Mouse (Mus musculus) testis, postnatal 14 days (tissue): ENCODE results near the gene Agbl4.

Source experiments
- DNase-seq: peaks from one replicate; pipeline ENCODE4 v3.0.0; 2021; ENCODE audit warnings: low spot score

The Agbl4 gene

DNA sequence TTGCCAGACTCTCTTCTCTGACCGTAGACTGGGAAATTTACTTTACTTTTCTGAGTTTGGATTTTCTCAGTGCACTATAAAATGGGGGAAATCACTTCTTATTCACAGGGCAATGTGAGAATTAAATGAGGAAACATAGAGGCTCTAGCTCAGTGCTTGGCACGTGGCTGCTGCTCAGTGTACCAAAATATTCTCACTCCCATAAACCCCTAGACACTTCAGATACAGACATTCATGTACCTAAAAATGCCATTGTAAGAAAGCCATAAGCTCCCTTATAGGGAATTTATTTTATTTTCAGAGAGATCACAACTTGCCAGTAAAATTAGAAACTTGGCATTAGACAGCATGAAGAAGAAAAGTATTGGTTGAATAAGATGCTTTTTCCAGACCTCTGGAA lies 883.5 kb downstream of the Agbl4 start:
- DNase-seq: no peak

DNA sequence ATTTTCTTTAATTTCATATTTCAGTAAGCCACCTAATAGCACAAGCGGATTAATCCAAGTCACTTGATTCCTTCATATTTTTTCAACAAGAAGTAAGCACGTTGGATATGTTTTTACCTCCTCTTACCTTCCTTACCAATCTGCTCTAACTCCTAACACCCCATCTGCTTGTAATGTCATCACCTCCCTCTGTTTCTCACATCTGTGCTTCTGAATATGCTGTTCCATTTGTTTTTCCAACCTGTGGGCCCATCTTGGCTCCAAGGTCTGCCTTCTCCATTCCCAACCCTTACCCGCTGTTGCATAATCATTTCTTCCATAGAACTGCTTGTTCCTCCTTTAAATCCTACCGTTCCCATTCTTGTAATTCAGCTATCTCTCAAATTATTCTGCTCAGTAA lies 884.4 kb downstream of the Agbl4 start:
- DNase-seq: no peak

DNA sequence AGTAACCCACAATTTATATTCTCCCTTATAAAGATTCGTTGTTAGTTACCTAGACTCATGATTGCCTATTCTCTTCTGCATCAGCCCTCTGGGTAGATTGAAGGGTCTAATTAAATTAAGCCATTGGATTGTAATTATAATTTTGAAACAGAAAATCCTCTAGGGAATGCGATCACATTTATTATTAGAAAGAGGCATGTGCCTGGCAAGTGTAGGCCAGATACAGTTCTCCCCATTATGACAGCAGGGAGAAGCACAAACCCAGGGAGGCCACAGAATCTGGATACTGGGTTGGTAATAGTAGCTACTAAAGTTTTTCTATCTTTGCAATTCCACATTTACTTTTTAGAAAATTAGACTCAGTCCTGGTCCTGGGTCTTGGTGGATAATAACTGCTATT lies 887.2 kb downstream of the Agbl4 start:
- no peak for DNase-seq

DNA sequence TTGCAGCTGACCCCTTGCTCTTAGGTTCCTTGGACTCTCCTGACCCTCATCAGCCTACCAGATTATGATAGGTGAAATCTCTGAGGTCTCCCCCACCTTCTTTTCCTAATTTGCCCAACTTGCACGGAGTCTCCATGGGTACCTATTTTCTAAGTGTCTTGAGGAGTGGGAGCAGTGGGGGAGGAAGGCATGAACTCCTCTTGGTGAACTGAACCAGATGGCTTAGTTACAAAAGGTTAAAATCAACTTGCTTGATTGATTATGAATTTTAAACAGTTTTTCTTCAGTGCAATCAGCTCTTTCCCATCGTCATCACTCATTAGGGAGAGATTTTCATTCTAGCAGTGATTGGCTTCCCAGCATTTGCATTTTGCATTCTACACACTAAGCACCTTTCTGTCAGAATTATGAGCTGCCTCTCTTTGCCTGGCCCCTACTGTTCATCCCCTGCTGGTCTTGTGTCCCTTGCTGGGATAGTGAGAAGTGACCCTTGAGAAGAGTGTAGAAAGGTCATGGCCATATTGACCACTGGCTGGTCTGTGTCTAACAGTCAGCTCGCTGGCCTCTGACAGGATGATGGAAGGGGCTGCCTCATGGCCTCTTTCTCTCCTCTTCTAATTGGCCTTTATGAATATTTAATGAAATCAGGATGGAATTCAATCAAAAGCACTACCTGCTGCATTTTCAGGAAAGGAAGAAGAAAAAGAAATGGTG lies 897.2 kb downstream of the Agbl4 start:
- DNase-seq: no peak

DNA sequence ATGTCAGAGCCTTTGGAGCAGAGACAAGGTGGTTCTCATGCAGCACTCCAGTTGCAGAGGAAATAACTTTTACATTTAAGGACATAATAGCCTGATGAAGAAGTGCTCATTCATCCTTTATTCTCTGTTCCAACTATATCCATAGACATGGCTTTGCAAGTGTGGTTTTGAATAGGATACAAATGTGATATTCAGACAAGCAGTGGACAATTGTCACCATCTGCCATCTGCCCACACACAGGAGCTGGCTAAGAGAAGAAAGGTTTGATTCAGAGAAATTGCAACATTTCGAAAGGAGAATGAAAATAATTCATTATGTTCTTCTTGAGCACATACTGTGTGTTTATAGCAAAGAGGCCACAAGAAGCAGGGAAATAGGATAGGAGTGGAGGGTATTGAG lies 909.1 kb downstream of the Agbl4 start:
- peak; percentile 53 for DNase-seq

DNA sequence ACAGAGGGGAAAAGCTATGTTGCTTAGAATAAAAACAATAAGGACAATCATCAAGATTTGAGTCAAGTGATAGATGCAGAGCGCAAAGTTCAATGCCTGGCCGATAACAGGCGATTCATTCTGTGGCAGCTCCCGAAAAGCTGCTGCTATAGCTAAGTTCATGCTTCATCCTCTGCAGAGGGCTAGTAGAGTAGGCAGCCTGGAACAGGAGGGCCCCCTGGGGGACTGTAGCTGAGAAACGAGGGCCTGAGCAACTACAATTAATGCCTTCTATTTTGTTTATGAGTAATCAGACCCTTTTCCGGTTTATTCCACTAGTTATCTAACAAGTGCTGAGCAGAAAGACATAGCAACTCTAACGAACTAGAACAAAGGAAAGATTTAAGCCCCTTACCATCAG lies 909.7 kb downstream of the Agbl4 start:
- no peak for DNase-seq

DNA sequence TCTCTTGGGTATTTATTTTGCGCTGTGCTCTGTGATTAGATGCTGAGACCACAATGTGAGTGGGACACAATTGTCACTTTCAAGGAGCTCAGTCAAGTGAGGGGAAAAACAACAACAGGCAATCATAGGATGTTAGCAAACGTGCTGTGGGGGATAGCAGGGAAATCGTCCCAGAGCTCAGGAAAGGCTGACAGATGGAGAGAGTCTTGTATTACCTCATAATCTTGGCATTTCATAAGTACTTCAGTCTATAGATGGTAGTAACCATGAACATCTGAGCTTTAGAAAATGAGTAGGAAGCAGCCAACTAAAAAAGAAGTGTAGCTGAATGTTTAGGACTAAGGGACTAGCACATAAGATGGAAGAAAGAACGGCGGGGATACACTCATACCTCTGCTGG lies 910.2 kb downstream of the Agbl4 start:
- no peak for DNase-seq

DNA sequence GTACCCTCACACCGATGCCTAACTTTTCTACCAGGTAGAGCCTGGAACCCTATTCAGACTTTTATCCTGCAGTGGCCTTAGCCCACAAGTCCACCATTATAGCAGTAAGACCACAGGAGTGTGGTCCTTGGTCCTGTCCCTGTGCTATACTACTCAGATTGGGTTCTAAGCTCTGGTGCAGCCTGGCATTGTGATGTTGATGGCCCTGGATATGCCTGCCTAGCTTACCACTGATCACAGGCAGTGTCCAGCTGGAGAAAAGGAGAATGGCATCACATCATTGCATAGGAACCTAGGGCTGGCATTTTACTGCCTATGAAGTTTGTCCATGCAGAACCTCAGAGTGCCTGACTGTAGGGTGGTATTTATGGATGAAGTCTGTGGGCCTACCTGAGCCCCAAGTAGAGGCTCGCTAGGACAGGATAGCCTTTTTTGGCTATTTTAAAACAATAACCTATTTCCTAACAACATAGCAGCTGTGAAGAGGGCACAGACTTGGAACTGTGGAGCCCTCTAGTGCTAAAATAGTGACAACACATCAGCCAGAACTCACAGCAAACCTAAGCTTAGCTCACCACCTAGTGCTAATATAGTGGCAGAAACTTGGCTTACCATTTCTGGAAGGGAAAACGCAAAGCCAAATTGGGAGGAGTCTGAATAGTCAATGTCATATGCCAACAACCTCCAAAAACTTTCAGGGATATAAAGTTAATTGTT lies 911.3 kb downstream of the Agbl4 start:
- DNase-seq: no peak

DNA sequence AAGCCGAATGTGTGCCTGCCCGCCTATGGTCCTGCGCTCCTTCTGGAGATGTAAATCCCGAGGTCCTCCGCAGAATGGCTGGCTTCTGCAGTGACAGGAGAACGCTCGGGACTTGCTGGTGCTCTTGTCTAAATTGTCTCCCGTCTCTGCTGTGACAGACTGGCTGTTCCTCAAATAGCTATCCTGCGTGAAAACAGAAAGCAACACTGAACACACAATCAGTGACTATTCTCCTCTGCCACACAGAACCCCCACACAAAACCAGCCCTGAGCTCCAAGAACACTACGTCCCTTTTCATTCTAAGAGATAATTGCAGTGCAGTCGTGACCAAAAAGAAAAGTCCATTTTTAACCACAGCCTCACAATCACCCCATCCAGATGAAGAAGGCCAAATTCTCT lies 929.6 kb downstream of the Agbl4 start:
- DNase-seq: peak; percentile 69

DNA sequence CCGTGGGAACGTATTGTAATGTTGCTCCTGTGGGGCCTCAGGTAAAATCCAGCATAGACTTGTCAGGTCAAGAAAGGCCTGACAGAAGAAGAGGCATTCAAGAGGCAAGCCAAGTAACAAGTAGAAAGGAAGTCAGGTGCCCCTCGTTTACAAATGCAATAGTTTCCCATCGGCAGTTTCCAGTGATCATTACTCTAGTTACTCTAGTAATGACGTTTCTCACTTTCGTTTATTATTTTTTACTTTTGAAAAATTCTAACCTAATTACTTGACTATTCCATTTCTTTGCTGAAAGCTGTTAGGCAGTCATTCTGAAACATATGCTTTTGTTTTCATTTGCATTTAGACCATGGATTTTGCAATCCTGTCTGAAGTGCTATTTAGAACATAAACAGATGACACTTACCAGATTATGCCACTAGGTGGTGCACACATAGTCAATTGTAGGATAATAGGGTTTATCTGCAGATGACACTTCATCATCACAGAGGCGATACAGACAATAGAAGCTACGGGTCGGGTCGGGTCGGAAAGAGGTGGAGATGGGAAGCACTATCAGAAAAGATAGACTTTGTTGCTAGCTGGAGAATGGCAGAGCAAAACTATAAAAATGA lies 930.4 kb downstream of the Agbl4 start:
- no peak for DNase-seq

DNA sequence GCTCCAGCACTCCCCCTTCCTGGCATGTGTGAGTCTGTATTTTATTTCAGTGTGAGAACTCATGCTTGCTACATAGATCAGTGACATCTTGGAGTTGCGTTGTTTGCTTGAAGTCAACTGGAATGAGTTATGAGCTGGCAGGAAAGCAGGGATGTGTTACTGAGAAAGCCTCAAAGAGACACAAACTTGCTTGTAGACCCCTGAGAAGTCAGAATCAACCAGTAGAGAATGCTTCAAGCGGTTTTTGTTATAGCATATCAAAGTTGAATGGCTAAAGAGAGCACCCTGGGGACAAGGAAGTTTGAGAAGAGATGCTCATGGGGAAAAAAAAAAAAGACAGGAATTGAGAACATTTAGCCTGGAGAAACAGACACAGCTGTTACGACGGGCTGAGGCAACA lies 932.0 kb downstream of the Agbl4 start:
- no peak for DNase-seq

DNA sequence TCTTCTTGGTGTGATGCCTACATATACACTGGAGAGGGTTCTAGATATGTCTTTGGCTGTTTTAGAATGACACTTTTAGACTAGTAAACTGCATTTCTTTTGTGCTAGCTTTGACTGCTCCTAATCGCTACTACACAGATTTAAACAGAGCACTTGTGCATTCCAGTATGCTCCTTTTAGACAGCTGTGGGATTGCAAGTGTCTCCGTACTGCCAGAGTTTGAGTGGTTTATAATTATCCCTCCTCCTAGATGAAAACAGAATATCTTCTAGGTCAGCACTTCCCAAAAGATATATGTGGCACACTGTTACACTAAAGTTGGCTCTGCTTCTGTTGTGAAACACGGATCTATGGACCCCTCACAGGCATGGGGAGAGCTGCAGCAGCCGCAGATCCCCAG lies 935.4 kb downstream of the Agbl4 start:
- DNase-seq: no peak

DNA sequence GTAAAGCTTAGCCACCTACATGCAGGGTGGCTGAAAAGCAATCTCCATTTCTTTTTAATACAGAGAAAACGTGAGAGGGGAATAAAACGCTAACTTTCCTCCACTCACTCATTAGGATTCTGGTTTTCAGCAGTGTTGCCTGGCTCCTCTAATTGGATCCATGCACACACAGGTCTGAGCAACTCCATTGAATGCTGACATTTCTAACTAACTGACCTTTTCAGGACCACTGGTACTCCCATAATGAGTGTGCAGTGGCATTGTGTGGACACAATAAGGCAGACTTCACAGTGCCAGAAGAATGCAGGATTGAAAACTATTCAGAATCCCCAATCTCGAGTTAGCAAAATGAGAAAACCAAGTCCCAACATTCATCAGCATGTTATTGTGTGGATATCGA lies 952.5 kb downstream of the Agbl4 start:
- no peak for DNase-seq

DNA sequence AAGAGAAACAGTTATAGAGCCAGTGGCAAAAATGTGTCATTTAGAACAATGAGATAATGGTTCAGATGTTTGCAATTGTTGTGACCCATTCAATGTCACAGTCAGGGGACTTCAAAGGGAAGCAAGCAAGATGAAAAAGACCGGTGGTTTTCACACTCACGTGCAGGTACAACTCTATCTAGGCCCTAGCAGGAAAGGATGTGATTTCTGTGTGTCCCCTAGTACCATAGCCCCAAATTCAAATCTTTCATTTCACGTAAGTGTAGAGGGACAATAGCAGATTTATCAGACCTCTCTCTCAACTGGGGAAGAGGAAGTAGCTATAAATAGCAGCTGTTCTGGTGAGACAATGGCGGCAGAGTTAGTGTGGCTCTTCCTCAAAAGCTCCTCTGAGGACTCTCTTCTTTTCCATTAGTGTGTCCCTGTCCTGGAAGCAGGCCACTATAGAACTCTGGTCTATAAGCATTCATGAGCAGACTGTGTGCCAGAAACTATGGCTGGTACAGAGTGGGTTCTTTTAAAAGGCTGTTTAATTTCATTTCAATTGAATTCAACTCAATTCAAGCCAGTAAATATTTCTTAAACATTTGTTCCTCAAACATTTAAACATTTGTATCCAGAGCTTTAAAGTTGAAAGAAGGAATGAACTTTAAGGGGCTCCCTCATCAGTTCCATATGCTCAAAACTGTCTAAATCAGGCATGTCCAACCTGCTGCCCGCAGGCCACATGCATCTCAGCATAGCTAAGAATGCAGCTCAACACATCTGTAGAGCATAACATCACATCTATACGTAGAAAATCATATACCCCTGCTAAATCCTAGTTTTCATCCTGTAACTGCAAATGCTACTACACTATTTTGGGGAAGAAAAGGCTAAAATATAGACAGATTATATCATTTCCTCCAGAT lies 953.4 kb downstream of the Agbl4 start:
- no peak for DNase-seq

DNA sequence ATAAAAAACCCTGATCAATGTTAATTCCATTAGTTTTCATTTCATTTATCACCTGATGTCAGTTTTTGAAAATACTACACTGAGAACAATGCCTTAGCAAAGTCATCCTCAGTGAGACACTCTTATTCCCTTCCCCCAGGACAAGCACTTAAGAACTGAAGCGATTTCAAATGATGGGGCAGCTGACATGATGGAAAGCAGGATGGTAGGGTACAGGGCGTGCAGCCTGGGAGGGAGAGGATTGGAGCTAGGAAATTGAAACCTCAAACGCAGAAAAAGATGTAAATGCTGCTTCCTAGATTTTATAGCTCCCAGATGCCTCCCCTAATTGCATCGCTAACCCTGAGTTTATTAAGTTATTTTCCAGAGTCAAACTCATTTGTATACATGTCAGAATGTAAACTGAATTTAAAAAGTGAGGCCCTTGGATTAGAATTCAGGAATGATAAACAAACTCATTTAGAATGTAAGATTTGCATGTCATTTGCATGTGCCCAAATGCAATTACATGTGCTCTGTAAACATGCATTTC lies 959.2 kb downstream of the Agbl4 start:
- no peak for DNase-seq

DNA sequence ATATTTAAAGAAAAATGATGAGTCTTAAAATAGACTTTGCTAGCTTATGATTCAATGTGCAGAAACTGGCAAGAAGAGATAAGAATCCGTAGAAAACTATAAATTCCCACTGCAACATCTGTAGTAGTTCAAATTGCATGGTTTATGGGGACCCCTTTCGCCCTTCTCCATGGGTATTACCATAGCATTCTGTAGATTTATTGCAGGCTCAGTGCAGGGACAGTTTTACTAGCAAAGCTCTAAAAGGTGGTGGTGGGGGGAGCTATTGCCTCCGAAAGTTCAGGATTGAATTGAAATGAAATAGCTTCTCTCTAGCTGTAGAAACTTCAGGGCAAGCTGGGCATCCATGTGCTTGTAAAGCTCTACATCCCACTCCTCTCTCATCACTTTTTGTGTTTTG lies 959.7 kb downstream of the Agbl4 start:
- DNase-seq: no peak

DNA sequence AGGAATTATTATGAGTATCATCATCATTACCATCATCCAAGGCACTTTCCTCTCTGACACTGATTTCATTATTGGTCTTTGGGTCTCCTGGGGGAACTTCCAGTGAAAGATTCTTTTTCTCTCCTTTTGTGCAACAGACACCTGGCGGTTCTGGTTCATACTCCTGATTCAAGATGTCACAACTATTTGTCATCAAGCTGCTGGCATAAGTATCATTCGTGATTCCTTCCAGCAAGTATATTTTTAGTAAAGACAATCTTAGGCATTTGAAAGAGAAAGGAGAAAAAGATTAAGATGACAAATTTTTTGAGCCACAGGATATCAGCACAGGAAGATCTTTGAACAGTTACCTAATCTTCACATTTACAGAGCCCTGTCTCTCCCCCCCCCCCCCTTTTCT lies 966.7 kb downstream of the Agbl4 start:
- no peak for DNase-seq

DNA sequence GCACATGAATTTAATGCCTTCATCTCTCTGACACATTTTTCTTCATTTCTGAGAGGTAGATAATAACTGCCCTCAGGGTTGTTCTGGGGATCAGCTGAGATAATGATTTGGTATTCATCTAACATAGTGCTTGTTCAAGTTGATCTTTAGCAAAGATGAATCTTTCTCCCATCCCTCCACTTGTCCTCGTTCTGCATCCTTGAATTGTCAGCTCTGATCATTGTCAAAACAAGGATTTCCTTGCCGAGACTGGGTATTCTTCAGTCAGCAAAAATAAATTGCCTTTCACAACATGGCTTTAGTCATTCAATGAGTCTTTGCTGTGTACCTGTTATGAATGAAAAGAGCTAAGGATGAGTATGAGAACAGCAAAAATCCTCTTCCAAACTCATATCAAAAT lies 970.3 kb downstream of the Agbl4 start:
- DNase-seq: no peak

DNA sequence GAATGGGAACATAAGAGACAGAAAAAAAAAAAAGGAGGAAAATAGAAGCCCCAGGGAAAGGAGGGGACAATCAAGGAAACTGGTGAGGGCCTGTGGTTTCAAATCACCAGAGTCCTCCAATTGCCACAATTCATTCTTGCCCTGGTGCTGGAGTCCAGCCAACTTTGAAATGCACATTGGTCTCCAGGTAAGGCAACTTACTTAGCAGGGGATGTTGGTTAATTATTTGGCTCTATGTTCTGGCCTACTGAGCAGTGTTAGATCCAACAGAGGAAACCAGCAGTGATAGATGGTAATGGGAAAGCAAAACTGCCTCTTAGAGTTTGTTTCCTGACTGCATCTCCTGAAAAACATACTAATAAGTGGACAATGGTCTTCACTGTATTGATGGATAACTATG lies 979.7 kb downstream of the Agbl4 start:
- no peak for DNase-seq

DNA sequence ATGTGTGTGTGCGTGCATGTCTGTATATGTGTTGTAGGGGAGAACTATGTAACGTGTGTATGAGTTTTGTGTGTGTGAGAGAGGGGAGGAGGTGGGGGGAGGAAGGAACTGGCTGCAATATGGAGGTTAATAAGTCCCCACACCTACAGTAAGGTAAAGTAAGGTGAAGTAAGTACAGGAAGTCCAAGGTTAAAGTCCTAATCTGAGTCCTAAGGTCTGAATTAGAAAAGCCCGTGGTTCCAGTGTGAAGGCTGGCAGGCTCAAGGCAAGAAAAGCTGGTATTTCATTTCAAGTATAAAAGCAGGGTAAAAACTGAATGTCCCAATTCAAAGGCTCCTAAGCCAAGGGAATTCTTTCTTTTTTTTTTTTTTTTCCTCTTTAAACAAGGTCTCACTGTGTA lies 980.6 kb downstream of the Agbl4 start:
- DNase-seq: no peak

DNA sequence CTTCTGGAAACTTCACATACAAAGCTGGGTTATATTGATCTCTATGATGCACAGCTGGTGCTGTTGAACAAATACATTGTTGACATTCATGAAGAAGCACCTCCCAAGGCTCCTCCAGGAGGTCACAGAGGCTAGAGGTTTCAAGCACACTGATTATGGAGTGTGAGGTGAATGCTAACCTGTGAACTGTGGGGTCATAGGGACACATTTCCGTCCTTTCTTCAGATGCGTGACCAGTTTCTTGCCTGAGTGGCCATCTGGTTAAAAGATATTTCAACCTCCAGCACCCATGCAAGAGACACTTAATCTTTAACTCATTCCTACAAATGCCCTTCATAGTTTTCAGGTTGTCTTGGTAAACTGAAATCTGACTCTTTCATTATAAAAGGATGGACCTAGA lies 985.6 kb downstream of the Agbl4 start:
- no peak for DNase-seq

DNA sequence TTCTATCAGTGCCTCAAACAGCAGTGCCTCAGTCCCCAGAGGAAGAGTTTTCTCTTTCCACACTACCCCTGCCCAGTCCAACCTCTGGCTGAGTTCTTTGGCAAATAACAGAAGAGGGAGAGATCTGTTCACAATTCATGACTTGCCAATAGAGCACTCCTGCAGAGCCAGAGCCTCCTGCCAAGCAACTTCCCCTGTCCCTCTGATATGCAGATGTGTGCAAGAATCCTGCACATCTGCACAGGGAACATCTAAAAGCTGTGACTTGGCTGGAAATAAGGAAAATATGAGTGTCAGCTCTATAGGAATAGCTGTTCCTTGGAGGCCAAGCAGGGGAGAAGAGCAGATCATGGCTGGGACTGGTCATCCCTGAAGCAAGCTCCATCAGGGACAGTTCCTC lies 993.3 kb downstream of the Agbl4 start:
- DNase-seq: no peak
